ENCODE assay signal across 14 mouse cellular contexts in the genomic region with DNA sequence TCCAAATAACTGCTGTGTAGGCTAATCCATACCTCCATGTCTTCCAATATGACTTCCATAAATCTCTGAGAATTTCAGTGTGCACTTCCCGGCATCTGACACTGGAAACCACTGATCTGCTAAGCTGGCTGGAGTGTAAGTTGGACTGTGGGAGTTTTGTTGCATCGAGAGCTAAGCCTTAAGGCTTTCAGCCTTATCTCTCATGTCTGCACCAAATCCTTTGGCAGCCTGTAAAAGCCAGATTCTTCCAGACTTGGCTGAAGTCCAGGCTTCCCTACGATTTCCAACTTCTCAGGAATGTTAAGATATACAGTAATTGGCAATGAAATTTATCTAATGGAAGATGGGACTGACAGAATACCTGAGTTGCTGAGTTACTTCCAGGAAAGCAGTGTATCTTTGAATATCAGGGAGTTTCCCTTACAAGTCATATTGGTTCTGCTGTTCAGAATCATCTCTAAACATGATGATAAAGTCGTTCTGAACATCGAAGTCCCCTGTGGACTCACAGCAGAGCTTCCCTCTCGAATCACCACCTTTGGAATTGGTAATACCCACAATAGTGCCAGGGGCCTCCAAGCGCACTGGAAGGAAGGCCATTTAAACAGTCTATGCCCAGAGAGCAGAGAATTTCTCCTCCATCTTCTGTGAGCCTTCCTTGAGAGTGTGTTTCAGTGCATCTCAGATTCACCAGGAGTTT.
DNase-seq lines count a peak whose midpoint lies in the region; ATAC-seq lines count a peak whose summit lies in the region.
"Had no signal": no experiment of that assay in that cellular context is flagged by ENCODE, and none has a peak within 500 bp of the region (broad histone marks: within the 10 kb centered on the region; RNA-seq: fewer than 3 reads in every experiment).

No protein-coding gene starts in this region.

- peak overlapping the region; percentile 17; the same call in 1 of the 2 replicates for H3K27ac ChIP-seq in embryonic facial prominence, embryonic 12.5 days
- no peak overlapping the region for H3K27ac ChIP-seq in embryonic facial prominence, embryonic 10.5 days (replicated peaks)
- H3K27ac ChIP-seq in kidney, embryonic 14.5 days (ENCODE audit: low read depth, low read length): peak overlapping the region; percentile 60; the same call in 1 of the 2 replicates
- H3K27ac ChIP-seq: liver, embryonic 15.5 days; midbrain, embryonic 13.5 days had no signal

- no peaks in the 10 kb centered on the region for H3K27me3 ChIP-seq in embryonic facial prominence, embryonic 12.5 days
- no peaks in the 10 kb centered on the region for H3K27me3 ChIP-seq in embryonic facial prominence, embryonic 10.5 days (replicated peaks; ENCODE audit: low read depth, poor library complexity, severe bottlenecking)
- H3K27me3 ChIP-seq in kidney, embryonic 14.5 days (ENCODE audit: control insufficient read depth, insufficient read depth, low read length): no peaks in the 10 kb centered on the region
- H3K27me3 ChIP-seq: liver, embryonic 15.5 days; midbrain, embryonic 13.5 days had no signal

- no peak for ATAC-seq in embryonic facial prominence, embryonic 12.5 days (ENCODE audit: insufficient number of reproducible peaks, insufficient read depth, low FRiP score, low TSS enrichment)
- no peak for ATAC-seq in kidney, embryonic 14.5 days (ENCODE audit: low FRiP score, low TSS enrichment)
- ATAC-seq: midbrain, embryonic 13.5 days had no signal

- no peaks in the 10 kb centered on the region for H3K36me3 ChIP-seq in embryonic facial prominence, embryonic 12.5 days
- no peaks in the 10 kb centered on the region for H3K36me3 ChIP-seq in embryonic facial prominence, embryonic 10.5 days (replicated peaks)
- H3K36me3 ChIP-seq in kidney, embryonic 14.5 days (ENCODE audit: control insufficient read depth, insufficient read depth, low read length): no peaks in the 10 kb centered on the region
- H3K36me3 ChIP-seq: liver, embryonic 15.5 days; midbrain, embryonic 13.5 days had no signal

- no peak overlapping the region for H3K9ac ChIP-seq in embryonic facial prominence, embryonic 12.5 days
- H3K9ac ChIP-seq in kidney, embryonic 14.5 days (ENCODE audit: low read depth, low read length): no peak overlapping the region
- H3K9ac ChIP-seq: liver, embryonic 15.5 days; midbrain, embryonic 13.5 days had no signal

- H3K4me2 ChIP-seq in embryonic facial prominence, embryonic 12.5 days (replicated peaks): no peak overlapping the region
- no peak overlapping the region for H3K4me2 ChIP-seq in kidney, embryonic 14.5 days (replicated peaks; ENCODE audit: low read depth, low read length)
- H3K4me2 ChIP-seq: liver, embryonic 15.5 days; midbrain, embryonic 13.5 days had no signal

- DNase-seq in embryonic facial prominence, embryonic 10.5 days (ENCODE audit: low spot score): no peak
- DNase-seq in kidney, adult 8-10 months: no peak
- peak; percentile 15 for DNase-seq in retina, postnatal 1 day
- DNase-seq in retina, embryonic 14.5 days (ENCODE audit: low spot score): no peak
- no peak for DNase-seq in adrenal gland, adult 2 months
- DNase-seq in embryo, embryonic 11 days: no peak
- DNase-seq: adrenal gland, adult 8-10 months; kidney, adult 9 months; left cerebral cortex, postnatal 4 days had no signal

- no peaks in the 10 kb centered on the region for H3K9me3 ChIP-seq in embryonic facial prominence, embryonic 12.5 days
- no peaks in the 10 kb centered on the region for H3K9me3 ChIP-seq in embryonic facial prominence, embryonic 10.5 days
- no peaks in the 10 kb centered on the region for H3K9me3 ChIP-seq in kidney, embryonic 14.5 days (ENCODE audit: control insufficient read depth, low read length)
- H3K9me3 ChIP-seq: liver, embryonic 15.5 days; midbrain, embryonic 13.5 days had no signal

- no peak overlapping the region for H3K4me3 ChIP-seq in embryonic facial prominence, embryonic 12.5 days
- H3K4me3 ChIP-seq in embryonic facial prominence, embryonic 10.5 days: no peak overlapping the region
- H3K4me3 ChIP-seq in kidney, embryonic 14.5 days (ENCODE audit: low read length): no peak overlapping the region
- H3K4me3 ChIP-seq: erythroblast, embryonic 14.5 days; liver, embryonic 15.5 days; midbrain, embryonic 13.5 days had no signal

- 67% methylated on average over 7 of the region's 7 CpGs for WGBS in embryonic facial prominence, embryonic 12.5 days
- 78% methylated on average over 7 of the region's 7 CpGs for WGBS in embryonic facial prominence, embryonic 10.5 days
- WGBS in kidney, embryonic 14.5 days: 53% methylated on average over 7 of the region's 7 CpGs

- H3K4me1 ChIP-seq in embryonic facial prominence, embryonic 12.5 days: peaks cover 10% of the 10 kb centered on the region; the same call in 1 of the 2 replicates
- H3K4me1 ChIP-seq in embryonic facial prominence, embryonic 10.5 days: peaks cover 3% of the 10 kb centered on the region; the same call in 1 of the 2 replicates
- H3K4me1 ChIP-seq in kidney, embryonic 14.5 days (ENCODE audit: control insufficient read depth, insufficient read depth, low read length): 0 out of 2 replicates have a peak, but pooled peaks cover 9% of the 10 kb centered on the region
- H3K4me1 ChIP-seq: liver, embryonic 15.5 days; midbrain, embryonic 13.5 days had no signal
